Mouse (Mus musculus) lung, postnatal 25 days (tissue): ENCODE measurements around the gene Sik3.
"Not testable (repeated sequence)": the region's sequence is repeated elsewhere in the genome, so short reads cannot be mapped to it uniquely, and the experiment has no call there.

Source experiments
- DNase-seq: peaks from one replicate; pipeline ENCODE4 v3.0.0; 2022; ENCODE audit warnings: low spot score

The Sik3 gene

GRCm38 (mm10) chr9:46058065-46058464 is 45.4 kb downstream of the Sik3 start:
- DNase-seq = no peak

DNA sequence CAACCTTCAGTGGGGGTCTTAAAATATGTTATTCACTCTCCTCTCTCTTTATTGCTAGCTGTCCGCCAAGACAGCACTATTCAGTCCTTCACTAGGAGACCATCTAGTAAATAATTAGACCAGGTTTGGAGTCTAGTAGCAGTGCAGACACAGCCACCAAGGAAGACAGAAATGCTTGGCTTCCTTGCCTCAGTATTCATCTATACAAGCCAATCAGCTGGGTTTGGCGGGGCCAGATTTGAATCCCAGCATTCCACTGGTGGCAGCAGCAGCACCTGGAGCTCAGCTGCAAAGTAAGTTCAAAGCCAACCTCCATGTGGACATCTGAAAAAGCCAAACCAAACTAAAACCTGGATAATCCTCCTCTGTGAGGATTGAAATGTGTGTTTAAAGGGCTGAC is 47.6 kb downstream of the Sik3 start:
- DNase-seq = no peak

DNA sequence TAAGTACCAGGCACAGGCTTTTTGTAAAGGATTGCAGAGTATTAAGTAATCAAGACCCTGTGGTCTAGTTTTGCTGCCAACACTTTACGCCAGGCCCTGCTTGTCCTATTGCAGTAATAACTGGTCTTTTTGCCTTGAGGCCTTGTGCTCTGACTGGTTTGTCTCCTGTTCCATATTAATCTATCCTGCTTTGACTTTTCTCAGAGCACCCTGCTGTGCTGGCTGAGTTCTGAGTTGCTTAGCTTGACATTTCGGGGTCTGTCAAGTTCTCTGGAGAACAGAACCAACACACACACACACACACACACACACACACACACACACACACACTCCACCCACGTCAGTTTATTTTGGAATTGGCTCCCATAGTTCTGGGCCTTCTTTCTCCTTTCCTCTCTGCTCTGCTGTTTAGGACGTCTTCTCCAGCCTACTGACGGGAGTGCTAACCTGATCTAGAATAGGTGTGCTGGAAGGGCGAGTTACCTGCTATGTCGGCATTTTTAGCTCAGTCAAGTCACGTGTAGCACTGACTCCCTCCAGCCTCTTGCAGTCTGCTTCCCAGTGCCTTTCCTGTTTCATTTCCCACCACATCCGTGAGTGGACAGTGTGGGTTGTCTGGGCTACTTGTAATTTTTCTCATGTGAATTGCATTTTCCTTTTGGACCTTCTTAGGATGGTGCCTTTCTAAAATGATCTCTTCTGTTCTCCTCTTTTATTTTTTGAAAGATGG is 49.2 kb downstream of the Sik3 start:
- DNase-seq = peak; percentile 50

DNA sequence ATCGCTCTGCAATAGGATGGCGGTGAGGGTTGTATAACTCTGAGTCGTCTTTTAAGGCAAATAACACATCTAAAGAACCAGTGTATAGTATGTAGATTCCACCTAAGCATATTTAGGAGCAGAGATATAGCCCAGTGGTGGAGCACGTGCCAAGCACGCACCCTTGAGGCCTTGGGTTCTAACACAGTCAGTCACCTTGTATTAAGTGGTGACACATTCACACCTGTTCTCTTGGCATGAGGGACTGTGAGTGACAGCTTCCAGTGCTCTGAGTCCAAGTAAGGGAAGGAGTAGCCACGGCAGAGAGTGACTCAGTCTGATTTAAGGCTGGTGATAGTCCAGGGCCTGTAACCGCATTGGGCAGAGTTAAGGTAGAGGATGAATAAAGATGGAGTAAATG is 51.7 kb downstream of the Sik3 start:
- no peak for DNase-seq

DNA sequence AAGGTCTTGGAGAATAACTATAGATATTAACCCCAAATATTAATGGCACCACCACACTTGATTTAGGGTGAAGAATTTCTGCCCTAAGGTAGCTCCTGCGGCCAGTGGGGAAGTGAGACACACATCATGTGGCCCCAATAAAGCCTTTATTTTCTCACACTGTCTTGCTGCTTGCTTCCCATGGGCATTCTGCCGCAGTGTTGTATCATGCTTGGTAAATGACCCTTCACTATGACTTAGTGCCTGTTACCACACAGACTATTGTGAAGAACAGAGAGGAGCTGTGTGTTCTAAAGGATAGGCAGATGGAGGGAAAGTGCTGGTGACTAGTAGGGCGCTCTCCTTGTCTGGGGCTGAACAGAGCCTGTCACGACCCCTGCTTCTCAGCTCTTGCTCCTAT is 54.1 kb downstream of the Sik3 start:
- no peak for DNase-seq

DNA sequence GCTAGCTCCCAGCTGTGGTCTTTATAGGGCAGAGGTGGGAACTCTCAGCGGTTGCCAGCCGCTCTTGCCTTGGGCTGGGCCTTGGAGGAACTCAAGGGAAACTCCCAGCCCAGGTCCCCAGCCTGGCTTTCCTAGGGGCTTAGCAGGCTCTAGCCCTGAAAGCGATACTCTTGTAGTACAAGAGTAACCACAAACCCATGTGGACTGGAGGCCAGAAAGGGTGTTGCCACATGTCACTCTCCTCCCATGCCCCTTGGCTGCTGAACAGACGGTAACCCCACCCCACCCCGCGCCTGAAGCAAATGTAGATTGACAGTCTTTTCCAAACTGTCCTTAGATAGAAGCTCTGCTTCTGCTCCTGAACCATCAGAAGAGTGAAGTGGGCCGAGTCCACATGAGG is 55.1 kb downstream of the Sik3 start:
- peak; percentile 33 for DNase-seq

DNA sequence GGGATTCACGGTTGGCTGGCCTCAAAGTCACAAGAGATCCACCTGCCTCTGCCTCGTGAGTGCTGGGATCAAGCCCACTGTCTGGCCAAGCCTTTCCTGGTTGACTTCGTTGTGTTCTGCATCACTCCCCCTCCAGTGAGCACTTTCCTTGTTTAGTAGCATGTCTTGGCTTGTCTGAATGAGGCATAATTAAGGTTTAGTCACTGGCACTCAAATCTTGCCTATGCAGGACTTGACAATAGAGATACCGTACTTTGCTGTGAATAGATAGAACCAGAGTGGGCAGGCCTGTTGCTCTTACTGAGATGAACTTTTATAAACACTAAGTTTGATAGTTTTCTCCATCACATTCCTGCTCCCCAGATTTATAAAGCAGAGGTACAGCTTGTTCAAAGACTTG is 56.4 kb downstream of the Sik3 start:
- DNase-seq = no peak

DNA sequence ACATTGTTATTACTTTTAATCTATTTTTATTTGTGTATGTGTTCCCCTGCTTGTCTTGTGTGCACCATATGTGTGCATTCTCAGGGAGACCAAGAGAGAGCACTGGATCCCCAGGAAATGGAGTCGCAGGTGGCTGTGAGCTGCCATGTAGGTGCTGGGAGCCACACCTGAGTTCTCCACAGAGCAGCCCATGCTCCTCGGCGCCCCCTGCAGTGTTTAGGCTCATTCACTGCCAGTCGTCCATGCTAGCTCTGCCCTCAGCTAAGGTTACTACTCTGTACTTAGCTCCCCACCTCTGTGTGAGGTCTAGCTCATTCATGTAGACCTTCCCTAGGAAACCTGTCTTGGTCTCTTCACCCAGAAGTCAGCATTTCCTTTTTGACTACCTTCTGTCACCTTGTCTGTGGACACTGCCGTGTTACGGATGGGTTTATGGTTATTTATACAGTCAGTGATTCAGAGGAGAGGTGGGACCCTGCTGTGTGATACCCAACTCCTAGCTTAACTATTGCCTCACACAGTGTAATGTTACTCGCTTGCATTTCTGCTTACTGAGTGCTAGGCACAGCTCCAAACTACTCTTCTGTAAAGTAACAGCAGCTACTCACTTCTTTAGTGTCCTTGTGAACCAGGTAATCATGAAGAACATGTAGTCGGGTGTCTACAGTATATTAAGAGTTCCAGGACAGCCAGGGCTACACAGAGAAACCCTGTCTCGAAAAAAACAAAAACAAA is 59.6 kb downstream of the Sik3 start:
- DNase-seq = no peak

- DNase-seq = no peak
Observed at GRCm38 (mm10) chr9:46073443-46073842, 60.8 kb downstream of the Sik3 start.

GRCm38 (mm10) chr9:46075578-46075977 is 63.0 kb downstream of the Sik3 start:
- no peak for DNase-seq

DNA sequence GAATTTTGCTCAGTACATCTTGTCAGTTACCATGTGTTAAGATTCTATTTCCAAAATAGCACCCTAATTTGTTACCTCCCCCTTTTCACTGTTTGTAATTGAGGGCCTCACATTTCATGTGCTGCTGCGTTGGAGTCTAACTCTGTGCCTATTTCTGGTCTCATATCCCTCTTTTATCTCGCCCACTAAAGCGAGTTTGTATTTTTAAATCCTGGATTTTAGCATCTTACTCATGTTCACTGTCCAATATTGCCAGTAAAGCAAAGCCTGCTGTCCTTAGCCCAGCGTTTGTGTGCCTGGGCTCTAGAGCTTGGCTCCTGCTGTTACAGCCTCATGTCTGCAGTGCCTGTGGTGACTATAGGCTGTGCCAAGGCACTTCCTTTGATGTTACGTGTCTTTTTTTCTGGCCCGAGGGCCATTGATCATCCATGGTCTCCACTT is 69.8 kb downstream of the Sik3 start:
- DNase-seq = no peak

- no peak for DNase-seq
Observed at GRCm38 (mm10) chr9:46083490-46083893, 70.9 kb downstream of the Sik3 start.

- DNase-seq = no peak
Observed at GRCm38 (mm10) chr9:46085898-46086297, 73.3 kb downstream of the Sik3 start.

- DNase-seq = no peak
Observed at GRCm38 (mm10) chr9:46086826-46087225, 74.2 kb downstream of the Sik3 start.

DNA sequence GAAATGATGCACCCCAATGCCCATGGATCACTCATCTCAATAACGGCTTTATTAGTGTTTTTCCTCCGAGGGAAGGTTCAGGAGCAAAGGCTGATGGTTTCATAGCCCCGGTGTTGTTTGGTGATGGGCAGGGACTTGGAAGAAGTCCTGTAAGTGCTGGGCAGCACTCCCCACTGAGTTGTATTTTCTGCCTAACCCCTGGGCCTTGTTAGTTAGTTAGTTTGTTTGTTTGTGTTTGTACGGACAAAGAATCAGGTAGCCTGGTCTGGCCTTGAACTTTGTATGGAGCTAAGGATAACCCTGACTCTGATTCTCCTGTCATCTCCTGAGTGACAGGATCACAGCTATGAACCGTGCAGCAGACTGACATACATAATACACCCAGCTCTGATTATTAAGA is 74.8 kb downstream of the Sik3 start:
- no peak for DNase-seq

GRCm38 (mm10) chr9:46088722-46089121 is 76.1 kb downstream of the Sik3 start:
- no peak for DNase-seq

- no peak for DNase-seq
Observed at GRCm38 (mm10) chr9:46090066-46090465, 77.4 kb downstream of the Sik3 start.

DNA sequence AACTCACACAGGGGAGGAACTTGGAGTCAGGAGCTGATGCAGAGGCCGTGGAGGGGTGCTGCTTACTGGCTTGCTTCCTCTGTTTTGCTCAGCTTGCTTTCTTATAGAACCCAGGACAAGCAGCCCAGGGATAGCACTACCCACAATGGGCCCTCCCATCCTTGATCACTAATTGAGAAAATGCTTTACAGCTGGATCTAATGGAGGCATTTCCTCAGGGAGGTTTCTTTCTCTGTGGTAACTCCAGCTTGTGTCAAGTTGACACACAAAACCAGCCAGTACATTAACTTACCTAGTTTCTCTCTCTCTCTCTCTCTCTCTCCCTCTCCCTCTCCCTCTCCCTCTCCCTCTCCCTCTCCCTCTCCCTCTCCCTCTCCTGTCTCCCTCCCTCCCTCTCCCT is 78.5 kb downstream of the Sik3 start:
- not testable (repeated sequence) for DNase-seq

DNA sequence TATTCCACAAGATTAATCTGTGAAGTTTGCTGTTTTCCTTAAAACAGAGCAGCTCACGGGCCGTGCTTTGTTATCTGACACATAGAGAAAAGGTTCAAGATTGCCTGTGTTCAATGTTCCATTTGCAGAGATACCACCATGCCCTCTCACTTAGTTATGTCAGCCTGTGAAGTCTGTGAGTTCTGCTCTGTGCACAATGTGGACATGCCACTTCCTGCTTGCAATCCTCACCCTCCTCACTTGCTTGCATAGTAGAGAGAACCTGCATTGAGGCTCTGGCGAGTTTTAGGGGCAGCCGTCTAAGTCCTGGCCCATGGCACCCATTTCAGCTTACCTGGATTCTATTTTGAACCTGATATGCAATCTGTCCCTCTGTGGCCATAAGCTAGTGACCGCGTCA is 80.0 kb downstream of the Sik3 start:
- no peak for DNase-seq

GRCm38 (mm10) chr9:46098360-46098985 is 85.9 kb downstream of the Sik3 start:
- no peak for DNase-seq

DNA sequence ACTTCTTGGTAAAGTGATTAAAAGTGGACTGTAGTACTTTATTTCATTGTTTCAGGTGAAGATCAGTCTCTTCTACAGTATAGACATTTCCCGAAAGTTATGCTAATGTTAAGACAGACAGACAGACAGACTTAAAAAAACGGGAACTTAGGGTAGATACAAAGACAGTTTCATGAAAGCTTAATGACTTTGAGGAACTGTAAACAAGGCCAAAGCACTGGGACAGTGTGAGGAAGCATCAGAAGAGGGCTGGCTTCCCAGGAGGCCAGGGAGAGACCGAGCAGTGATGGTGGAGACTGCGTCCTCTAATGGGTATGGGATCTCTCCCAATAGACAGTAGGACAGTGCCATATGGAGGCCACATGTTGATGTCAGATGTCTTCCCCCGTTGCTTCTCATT is 86.5 kb downstream of the Sik3 start:
- DNase-seq = no peak

- no peak for DNase-seq
Observed at GRCm38 (mm10) chr9:46103154-46103553, 90.5 kb downstream of the Sik3 start.

DNA sequence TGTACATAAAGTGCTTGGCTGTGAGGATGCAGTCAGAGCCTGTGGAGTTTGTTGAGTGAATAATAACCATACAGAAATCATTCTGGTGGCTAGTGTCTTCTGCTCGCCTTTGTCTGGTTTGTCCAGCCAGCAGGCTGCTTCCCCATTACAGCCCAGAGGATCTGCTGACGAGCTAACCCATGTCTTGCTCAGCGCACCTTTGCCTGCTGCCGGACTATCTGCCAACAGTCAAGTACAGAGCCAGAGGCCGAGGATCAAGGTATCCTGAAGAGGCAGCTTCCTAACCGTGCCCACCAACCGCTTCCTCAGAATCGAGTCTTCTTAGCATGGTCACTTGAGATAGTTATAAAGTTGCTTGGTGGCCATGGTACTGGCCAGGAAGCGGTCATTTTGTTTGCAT is 93.5 kb downstream of the Sik3 start:
- DNase-seq = no peak
